Mouse (Mus musculus): ENCODE measurements around the gene Rfx1.

Rfx1 gene

DNA sequence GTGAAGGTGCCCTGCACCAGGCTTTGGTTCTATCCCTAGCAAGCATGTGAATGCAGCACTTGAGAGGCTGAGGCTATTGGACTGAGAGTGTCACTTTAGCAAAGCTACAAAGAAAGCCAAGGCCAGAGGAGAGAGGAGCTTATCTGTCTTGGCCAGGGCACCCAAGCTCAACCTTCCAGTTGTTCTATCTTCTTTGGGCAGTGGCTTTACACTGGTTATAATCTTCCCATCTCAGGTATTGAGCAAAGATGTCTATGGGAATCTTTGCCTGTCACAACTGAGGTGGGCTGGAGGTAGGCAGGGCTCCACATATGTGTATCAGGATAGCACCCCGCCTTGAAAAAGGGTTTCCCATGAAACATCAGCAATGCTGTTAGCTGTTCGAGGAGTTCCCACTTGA is 6.4 kb upstream of the Rfx1 start:
- no peak for DNase-seq (ENCODE audit: low spot score)

DNA sequence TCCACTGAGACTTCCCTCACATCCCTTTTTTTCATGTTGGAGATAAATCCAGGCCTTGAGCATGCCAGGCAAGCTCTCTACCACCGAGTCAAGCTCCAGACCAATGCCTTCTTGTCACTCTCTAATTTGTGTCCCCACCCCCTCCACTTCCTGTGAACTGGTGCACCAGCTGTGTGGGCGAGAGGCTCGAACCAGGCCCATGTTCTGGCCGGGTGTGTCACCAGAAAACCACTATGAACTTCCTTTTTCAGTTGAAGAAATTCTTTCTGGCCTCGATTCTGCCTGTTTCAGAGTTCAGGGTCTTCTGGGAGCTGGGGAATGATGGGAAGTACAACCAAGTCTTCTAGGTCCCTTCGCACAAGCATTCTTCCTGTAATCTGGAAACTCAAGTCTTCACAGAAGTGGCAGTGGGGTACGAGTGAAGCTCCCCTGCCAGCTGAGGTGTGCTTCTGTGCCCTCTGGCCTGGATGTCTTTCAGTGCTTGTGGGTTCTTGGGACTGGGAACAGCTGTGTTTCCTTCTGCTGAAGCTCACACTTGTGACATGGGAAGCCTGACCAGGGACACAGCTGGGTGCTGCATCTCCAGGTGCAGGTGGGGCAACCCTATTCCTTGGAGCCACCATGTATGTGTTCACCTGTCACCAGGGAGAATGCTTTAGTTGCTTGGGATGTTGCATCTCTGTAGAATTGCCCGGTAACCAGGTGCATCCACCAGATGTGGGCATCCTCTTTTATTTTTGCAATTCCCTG is 2.6 kb upstream of the Rfx1 start:
- DNase-seq (ENCODE audit: low spot score): no peak

DNA sequence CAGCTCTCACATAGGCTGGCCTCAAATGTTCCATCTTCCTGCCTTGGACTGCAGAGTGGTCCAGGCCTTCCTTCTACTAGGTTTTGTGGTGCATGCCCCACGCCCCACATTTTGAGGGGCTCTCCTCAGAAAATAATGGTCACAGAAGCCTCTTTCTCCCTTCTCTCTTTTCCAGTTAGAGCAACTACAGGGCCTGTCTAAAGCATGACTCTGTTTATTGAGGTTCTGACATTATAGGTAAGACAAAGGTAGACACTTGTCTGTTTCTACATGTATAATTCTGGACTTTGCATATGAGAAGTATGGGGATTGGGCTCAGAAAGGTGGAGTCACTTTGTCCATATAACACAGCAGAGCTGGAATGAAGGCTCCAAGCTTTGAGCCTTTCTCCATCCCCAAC is 1.6 kb upstream of the Rfx1 start, which contains the start of gene Gm10643:
TSS of gene Gm10643 (minus strand) at position 101 of the 400 bp plus-strand sequence.
- no peak for DNase-seq (ENCODE audit: low spot score)

- DNase-seq (ENCODE audit: low spot score): no peak
Measured at GRCm38 (mm10) chr8:84065457-84066072, 1.1 kb upstream of the Rfx1 start.

GRCm38 (mm10) chr8:84067047-84067573 is 476 bp downstream of the Rfx1 start:
- peak; percentile 88 for DNase-seq (ENCODE audit: low spot score)

DNA sequence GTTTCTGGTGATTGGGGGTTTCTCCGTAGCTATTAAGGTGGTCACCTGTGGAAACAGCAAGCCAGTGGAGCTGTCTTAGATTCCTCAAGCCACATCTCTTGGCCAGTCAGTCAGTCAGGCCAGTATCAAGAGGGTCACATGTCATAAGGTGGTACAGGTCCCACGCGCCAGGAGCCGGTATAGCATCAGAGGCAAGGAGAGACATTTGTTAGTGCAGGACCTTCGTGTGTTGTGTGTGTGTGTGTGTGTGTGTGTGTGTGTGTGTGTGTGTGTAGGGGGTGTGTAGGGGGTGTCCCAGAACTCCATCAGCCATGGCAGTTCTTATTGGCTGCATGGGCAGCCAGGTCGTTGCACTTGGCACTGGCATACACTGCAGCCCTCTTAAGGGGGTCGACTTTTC is 1.3 kb downstream of the Rfx1 start:
- DNase-seq (ENCODE audit: low spot score): no peak

GRCm38 (mm10) chr8:84068316-84069035 is 1.8 kb downstream of the Rfx1 start:
- no peak for DNase-seq (ENCODE audit: low spot score)

DNA sequence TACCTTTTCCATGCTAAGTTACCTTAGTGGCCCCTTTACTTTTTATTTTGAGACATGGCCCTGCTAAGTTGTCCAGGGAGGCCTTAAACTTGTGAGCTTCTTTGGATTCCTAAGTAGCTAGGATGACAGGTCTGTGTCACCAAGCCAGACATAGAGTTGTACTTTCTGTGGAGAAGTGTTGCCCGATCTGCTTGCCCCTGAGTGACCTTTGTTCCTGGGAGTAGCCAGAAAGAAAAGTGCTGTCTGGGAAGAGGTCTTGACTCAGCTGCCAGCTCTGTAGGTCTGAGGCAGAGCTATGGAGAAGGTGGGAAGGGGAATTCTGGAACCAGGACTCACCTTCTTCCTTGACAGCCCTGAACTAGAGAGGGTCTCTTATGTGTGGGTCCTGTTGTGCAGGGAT is 2.5 kb downstream of the Rfx1 start:
- DNase-seq (ENCODE audit: low spot score): no peak

DNA sequence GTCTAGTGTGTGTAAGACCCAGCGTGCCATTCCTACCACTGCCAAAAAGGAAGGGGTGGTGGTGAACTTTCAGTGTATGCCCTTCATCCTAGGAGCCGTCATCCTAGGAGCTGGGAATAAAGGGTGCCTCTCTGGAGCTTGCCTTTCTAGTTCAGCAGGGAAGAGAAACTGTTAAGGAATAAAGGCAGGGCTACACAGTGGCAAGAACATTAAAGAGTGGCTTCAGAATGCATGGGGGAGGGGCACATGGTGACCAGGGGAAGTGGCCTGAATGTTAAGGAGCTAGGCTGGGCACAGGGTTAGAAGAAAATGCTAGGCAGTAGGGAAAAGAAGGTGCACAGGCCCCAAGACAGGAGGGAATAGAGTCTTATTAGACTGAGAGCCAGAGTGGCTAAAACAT is 3.1 kb downstream of the Rfx1 start:
- no peak for DNase-seq (ENCODE audit: low spot score)

- DNase-seq (ENCODE audit: low spot score): no peak
Measured at GRCm38 (mm10) chr8:84070241-84070640, 3.6 kb downstream of the Rfx1 start.

DNA sequence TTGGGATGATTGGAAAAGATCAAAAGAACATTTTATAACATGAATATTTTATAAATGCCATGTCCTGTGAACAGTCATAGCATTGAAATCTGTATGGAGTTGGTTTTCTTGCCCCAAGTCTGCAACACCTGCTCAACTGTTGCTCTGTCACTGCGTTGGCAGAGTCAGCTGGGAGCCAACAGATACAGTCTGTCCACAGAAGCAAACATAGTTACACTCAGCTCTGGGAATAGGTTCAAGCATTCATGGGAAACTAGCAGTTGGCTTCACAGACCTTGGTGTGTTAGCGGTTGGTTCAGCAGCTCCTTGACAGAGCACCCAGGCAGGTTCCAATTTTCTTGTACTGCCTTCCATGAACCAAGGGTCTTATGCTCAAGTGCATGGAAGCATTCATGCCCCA is 4.0 kb downstream of the Rfx1 start:
- peak; percentile 43 for DNase-seq (ENCODE audit: low spot score)

DNA sequence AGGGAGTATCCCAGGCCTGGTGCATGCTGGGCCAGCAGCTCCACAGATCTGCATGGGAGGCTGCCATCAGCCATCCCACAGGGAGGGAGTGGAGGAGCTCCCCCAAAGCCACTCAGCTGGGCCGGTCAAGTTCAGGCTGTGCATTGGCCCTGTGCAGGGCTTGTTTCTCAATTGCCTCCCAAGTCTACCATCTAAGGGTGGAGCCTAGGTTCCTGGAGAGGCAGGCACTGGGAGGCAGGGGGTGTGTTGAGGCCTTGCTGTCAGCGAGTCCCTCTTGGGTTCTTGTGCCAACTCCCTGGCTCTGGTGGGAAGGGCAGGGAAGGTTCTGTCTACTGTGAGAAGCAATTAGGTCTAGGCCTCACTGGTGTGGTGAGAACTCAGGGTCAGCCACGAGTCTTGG is 5.3 kb downstream of the Rfx1 start:
- no peak for DNase-seq (ENCODE audit: low spot score)

- no peak for DNase-seq (ENCODE audit: low spot score)
Measured at GRCm38 (mm10) chr8:84072321-84072720, 5.7 kb downstream of the Rfx1 start.

GRCm38 (mm10) chr8:84073230-84073976 is 6.8 kb downstream of the Rfx1 start:
- no peak for DNase-seq (ENCODE audit: low spot score)

GRCm38 (mm10) chr8:84076412-84076811 is 9.8 kb downstream of the Rfx1 start:
- DNase-seq (ENCODE audit: low spot score): no peak

- DNase-seq (ENCODE audit: low spot score): no peak
Measured at GRCm38 (mm10) chr8:84076849-84077248, 10.2 kb downstream of the Rfx1 start.

GRCm38 (mm10) chr8:84079206-84079605 is 12.6 kb downstream of the Rfx1 start:
- no peak for DNase-seq (ENCODE audit: low spot score)

- DNase-seq (ENCODE audit: low spot score): peak; percentile 88
Measured at GRCm38 (mm10) chr8:84083829-84084241, 17.2 kb downstream of the Rfx1 start.

- no peak for DNase-seq (ENCODE audit: low spot score)
Measured at GRCm38 (mm10) chr8:84084341-84085115, 17.9 kb downstream of the Rfx1 start.

GRCm38 (mm10) chr8:84087156-84087555 is 20.5 kb downstream of the Rfx1 start:
- no peak for DNase-seq (ENCODE audit: low spot score)

DNA sequence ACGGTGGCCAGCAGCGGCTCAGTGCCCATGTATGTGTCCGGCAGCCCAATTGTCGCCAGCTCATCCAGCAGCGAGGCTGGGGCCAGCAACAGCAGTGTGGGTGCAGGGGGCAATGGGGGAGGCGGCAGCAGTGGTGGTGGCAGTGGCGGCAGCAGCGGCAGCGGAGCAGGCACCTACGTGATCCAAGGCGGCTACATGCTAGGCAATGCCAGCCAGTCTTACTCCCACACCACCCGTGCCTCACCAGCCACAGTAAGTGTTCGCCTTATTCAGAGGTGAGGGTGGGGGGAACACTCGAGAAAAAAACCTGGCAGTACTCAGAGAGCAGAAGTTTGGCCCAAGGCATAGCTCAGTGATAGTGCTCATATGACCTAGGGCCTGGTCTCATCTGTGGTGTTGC is 21.2 kb downstream of the Rfx1 start:
- DNase-seq (ENCODE audit: low spot score): no peak
